In genomic region chr6:29815060-29815459, GRCm38 (mm10) we compare ENCODE assay signal across 13 mouse cellular contexts. TPM values are rescaled to one million over a fixed set of nuclear protein-coding genes. Genes with fewer than 3 reads are reported as not detected.
DNase-seq lines count a peak whose midpoint lies in the region; ATAC-seq lines count a peak whose summit lies in the region.
"Had no signal": no experiment of that assay in that cellular context is flagged by ENCODE, and none has a peak within 500 bp of the region (broad histone marks: within the 10 kb centered on the region; RNA-seq: fewer than 3 reads in every experiment).

No protein-coding gene starts in this region.

- H3K4me1 ChIP-seq in hindbrain, embryonic 10.5 days (replicated peaks) = peaks cover 19% of the 10 kb centered on the region
- H3K4me1 ChIP-seq in hindbrain, embryonic 16.5 days (ENCODE audit: control insufficient read depth, insufficient read depth, low read depth, low read length) = peaks cover 10% of the 10 kb centered on the region
- H3K4me1 ChIP-seq in forebrain, embryonic 12.5 days = peaks cover 22% of the 10 kb centered on the region
- peaks cover 20% of the 10 kb centered on the region for H3K4me1 ChIP-seq in hindbrain, embryonic 15.5 days (replicated peaks)
- H3K4me1 ChIP-seq in midbrain, embryonic 16.5 days (ENCODE audit: control insufficient read depth, insufficient read depth, low read length) = peaks cover 20% of the 10 kb centered on the region
- no peaks in the 10 kb centered on the region for H3K4me1 ChIP-seq in heart, embryonic 10.5 days
- H3K4me1 ChIP-seq: kidney, embryonic 15.5 days had no signal

- H3K4me2 ChIP-seq in hindbrain, embryonic 16.5 days (ENCODE audit: low read length) = no peak overlapping the region
- H3K4me2 ChIP-seq in forebrain, embryonic 12.5 days = 0 out of 2 replicates have a peak overlapping the region, but pooled peaks have one; percentile 15
- H3K4me2 ChIP-seq in hindbrain, embryonic 15.5 days = no peak overlapping the region
- H3K4me2 ChIP-seq in midbrain, embryonic 16.5 days (ENCODE audit: low read length) = no peak overlapping the region
- H3K4me2 ChIP-seq: kidney, embryonic 15.5 days; limb, embryonic 12.5 days had no signal

- no peak for ATAC-seq in hindbrain, embryonic 16.5 days
- no peak for ATAC-seq in forebrain, embryonic 12.5 days (ENCODE audit: low FRiP score)
- no peak for ATAC-seq in hindbrain, embryonic 15.5 days (ENCODE audit: low FRiP score, low read depth)
- ATAC-seq in midbrain, embryonic 16.5 days = peak; percentile 59; the same call in 1 of the 2 replicates

- no peak overlapping the region for H3K4me3 ChIP-seq in hindbrain, embryonic 10.5 days
- H3K4me3 ChIP-seq in hindbrain, embryonic 16.5 days (ENCODE audit: low read length) = no peak overlapping the region
- H3K4me3 ChIP-seq in forebrain, embryonic 12.5 days (replicated peaks) = no peak overlapping the region
- no peak overlapping the region for H3K4me3 ChIP-seq in hindbrain, embryonic 15.5 days
- H3K4me3 ChIP-seq in midbrain, embryonic 16.5 days (ENCODE audit: low read depth, low read length) = no peak overlapping the region
- no peak overlapping the region for H3K4me3 ChIP-seq in heart, embryonic 10.5 days
- H3K4me3 ChIP-seq: kidney, embryonic 15.5 days; limb, embryonic 12.5 days; myocyte had no signal

- H3K9ac ChIP-seq in hindbrain, embryonic 16.5 days (ENCODE audit: low read depth, low read length) = no peak overlapping the region
- H3K9ac ChIP-seq in forebrain, embryonic 12.5 days = no peak overlapping the region
- no peak overlapping the region for H3K9ac ChIP-seq in hindbrain, embryonic 15.5 days
- no peak overlapping the region for H3K9ac ChIP-seq in midbrain, embryonic 16.5 days (ENCODE audit: low read depth, low read length)
- H3K9ac ChIP-seq: kidney, embryonic 15.5 days; limb, embryonic 12.5 days; liver, embryonic 14.5 days had no signal

- WGBS in hindbrain, embryonic 10.5 days = 84% methylated on average over 3 of the region's 3 CpGs
- WGBS in hindbrain, embryonic 16.5 days = 60% methylated on average over 3 of the region's 3 CpGs
- WGBS in forebrain, embryonic 12.5 days = 45% methylated on average over 3 of the region's 3 CpGs
- WGBS in hindbrain, embryonic 15.5 days = 68% methylated on average over 3 of the region's 3 CpGs
- WGBS in midbrain, embryonic 16.5 days = 38% methylated on average over 3 of the region's 3 CpGs
- 92% methylated on average over 3 of the region's 3 CpGs for WGBS in heart, embryonic 10.5 days

- H3K9me3 ChIP-seq in hindbrain, embryonic 10.5 days = no peaks in the 10 kb centered on the region
- no peaks in the 10 kb centered on the region for H3K9me3 ChIP-seq in hindbrain, embryonic 16.5 days (ENCODE audit: control insufficient read depth, low read length)
- no peaks in the 10 kb centered on the region for H3K9me3 ChIP-seq in forebrain, embryonic 12.5 days
- no peaks in the 10 kb centered on the region for H3K9me3 ChIP-seq in hindbrain, embryonic 15.5 days
- no peaks in the 10 kb centered on the region for H3K9me3 ChIP-seq in midbrain, embryonic 16.5 days (replicated peaks; ENCODE audit: control insufficient read depth, low read length, poor library complexity, severe bottlenecking)
- H3K9me3 ChIP-seq in heart, embryonic 10.5 days = no peaks in the 10 kb centered on the region
- H3K9me3 ChIP-seq: kidney, embryonic 15.5 days; limb, embryonic 12.5 days had no signal

- H3K36me3 ChIP-seq in hindbrain, embryonic 10.5 days = no peaks in the 10 kb centered on the region
- H3K36me3 ChIP-seq in hindbrain, embryonic 16.5 days (ENCODE audit: control insufficient read depth, insufficient read depth, low read length) = no peaks in the 10 kb centered on the region
- H3K36me3 ChIP-seq in forebrain, embryonic 12.5 days (replicated peaks) = no peaks in the 10 kb centered on the region
- H3K36me3 ChIP-seq in hindbrain, embryonic 15.5 days = no peaks in the 10 kb centered on the region
- H3K36me3 ChIP-seq in midbrain, embryonic 16.5 days (ENCODE audit: control insufficient read depth, insufficient read depth, low read length) = no peaks in the 10 kb centered on the region
- no peaks in the 10 kb centered on the region for H3K36me3 ChIP-seq in heart, embryonic 10.5 days
- H3K36me3 ChIP-seq: kidney, embryonic 15.5 days; limb, embryonic 12.5 days had no signal

- no peak for DNase-seq in hindbrain, embryonic 10.5 days (ENCODE audit: low spot score)
- DNase-seq in heart, embryonic 10.5 days (ENCODE audit: low spot score) = no peak
- DNase-seq in urinary bladder, postnatal 36 days (ENCODE audit: low spot score in 2 of 2) = no peak
- DNase-seq in thymus, postnatal 25 days = no peak

- peak overlapping the region; percentile 66; the same call in 1 of the 2 replicates for H3K27ac ChIP-seq in hindbrain, embryonic 10.5 days
- no peak overlapping the region for H3K27ac ChIP-seq in hindbrain, embryonic 16.5 days (ENCODE audit: low read depth, low read length)
- H3K27ac ChIP-seq in forebrain, embryonic 12.5 days = peak overlapping the region; percentile 81
- 0 out of 2 replicates have a peak overlapping the region, but pooled peaks have one; percentile 18 for H3K27ac ChIP-seq in hindbrain, embryonic 15.5 days (replicated peaks)
- peak overlapping the region; percentile 55; the same call in 1 of the 2 replicates for H3K27ac ChIP-seq in midbrain, embryonic 16.5 days (ENCODE audit: low read length)
- no peak overlapping the region for H3K27ac ChIP-seq in heart, embryonic 10.5 days
- H3K27ac ChIP-seq: kidney, embryonic 15.5 days; limb, embryonic 12.5 days; liver, embryonic 14.5 days had no signal

- no peaks in the 10 kb centered on the region for H3K27me3 ChIP-seq in hindbrain, embryonic 10.5 days (ENCODE audit: insufficient read depth, poor library complexity, severe bottlenecking)
- H3K27me3 ChIP-seq in hindbrain, embryonic 16.5 days (replicated peaks; ENCODE audit: control insufficient read depth, insufficient read depth, low read length) = no peaks in the 10 kb centered on the region
- H3K27me3 ChIP-seq in forebrain, embryonic 12.5 days = no peaks in the 10 kb centered on the region
- no peaks in the 10 kb centered on the region for H3K27me3 ChIP-seq in hindbrain, embryonic 15.5 days
- H3K27me3 ChIP-seq in midbrain, embryonic 16.5 days (ENCODE audit: control insufficient read depth, insufficient read depth, low read depth, low read length) = no peaks in the 10 kb centered on the region
- H3K27me3 ChIP-seq in heart, embryonic 10.5 days (ENCODE audit: insufficient read depth, poor library complexity, severe bottlenecking) = no peaks in the 10 kb centered on the region
- H3K27me3 ChIP-seq: CH12.LX; kidney, embryonic 15.5 days; limb, embryonic 12.5 days had no signal

RNA-seq across cellular contexts. Expression of gene Ahcyl2, which starts 47.2 kb away (rescaled TPM):
- polyA plus RNA-seq in hindbrain, embryonic 10.5 days (2016; fragmentation: Nextera tagmentation; extraction: Ambion mirVana) = 11.5 and 13.0 TPM in 2 replicates
- 20.5 and 22.3 TPM in 2 replicates for polyA plus RNA-seq in hindbrain, embryonic 16.5 days (2015; fragmentation: Nextera tagmentation; extraction: Ambion mirVana)
- polyA plus RNA-seq in forebrain, embryonic 12.5 days (2016; fragmentation: Nextera tagmentation; extraction: Ambion mirVana) = 14.7 and 18.6 TPM in 2 replicates
- polyA plus RNA-seq in hindbrain, embryonic 15.5 days (2015; fragmentation: Nextera tagmentation; extraction: Ambion mirVana) = 20.2 and 20.7 TPM in 2 replicates
- 16.8 and 17.6 TPM in 2 replicates for polyA plus RNA-seq in midbrain, embryonic 16.5 days (2015; fragmentation: Nextera tagmentation; extraction: Ambion mirVana)
- polyA plus RNA-seq in heart, embryonic 10.5 days (2016; fragmentation: Nextera tagmentation; extraction: Ambion mirVana) = 9.7 and 13.5 TPM in 2 replicates

Comparison
In these comparisons a context has a peak if more than half of its experiments do, and no peak if none do; other contexts are left out.
1. H3K27ac ChIP-seq: peak in hindbrain, embryonic 10.5 days (single experiment), forebrain, embryonic 12.5 days (single experiment), hindbrain, embryonic 15.5 days (single experiment) and midbrain, embryonic 16.5 days (single experiment); none in hindbrain, embryonic 16.5 days (single experiment) and heart, embryonic 10.5 days (single experiment).